Mouse (Mus musculus): ENCODE measurements around the gene A630089N07Rik. TPM values are rescaled to one million over a fixed set of nuclear protein-coding genes. Genes with fewer than 3 reads are reported as not detected.

The A630089N07Rik gene
- total and polyA plus RNA-seq, 3 experiments: 23.5 to 27.2 (median 26.0) TPM

DNA sequence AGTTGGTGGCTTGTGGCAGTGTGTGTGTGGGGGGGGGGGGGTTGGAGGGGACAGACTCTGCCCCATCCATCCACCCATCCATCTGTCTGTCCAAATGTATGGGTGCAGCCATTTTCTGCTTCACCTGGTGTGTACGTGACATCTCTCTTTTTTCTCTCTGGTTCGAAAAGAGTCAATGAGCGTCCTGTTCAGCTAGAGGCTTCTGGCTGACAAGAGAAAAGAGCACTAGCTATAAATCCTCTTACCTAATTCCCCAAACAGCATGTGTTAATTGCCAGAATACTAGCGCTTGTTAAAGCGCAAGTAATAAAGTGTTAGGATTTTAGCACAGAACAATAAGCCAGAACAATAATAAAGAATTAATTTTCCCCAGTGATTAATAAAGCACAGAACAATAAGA lies 97.7 kb downstream of the A630089N07Rik start:
- no peak overlapping the region for H3K4me3 ChIP-seq (replicated peaks in 1 of 3; ENCODE audit: low read depth in 2 of 3, low read length in 2 of 3, poor library complexity in 1 of 3)
- no peak overlapping the region for H3K4me2 ChIP-seq (ENCODE audit: insufficient read depth, low read depth, poor library complexity, severe bottlenecking)
- dilution Hi-C loops (cut with MboI; ENCODE audit: extremely low pct_ligation_motif_present, extremely low pct_unique_long_range_greater_than_20kb, low sequenced_read_pairs) (no loop called here), in situ Hi-C loops (cut with MboI; ENCODE audit: low pct_ligation_motif_present, low pct_unique_long_range_greater_than_20kb, low sequenced_read_pairs) (no loop called here)
- no peaks in the 10 kb centered on the region for H3K4me1 ChIP-seq (ENCODE audit: control insufficient read depth in 1 of 2, insufficient read depth in 2 of 2)
- TF ChIP-seq E2F4 (IDR thresholded peaks at IDR 0.05; ENCODE audit: insufficient replicate concordance, low read depth, low read length) (no peak), NRF1 (IDR thresholded peaks at IDR 0.05; ENCODE audit: low read depth, low read length) (no peak), USF1 (IDR thresholded peaks at IDR 0.05; ENCODE audit: low read depth, low read length) (no peak), SMC3 (IDR thresholded peaks at IDR 0.05; ENCODE audit: low read depth, low read length) (no peak), CTCF (conservative IDR thresholded peaks at IDR 0.05 in 1 of 2, IDR thresholded peaks at IDR 0.05 in 1 of 2; ENCODE audit: low read depth in 2 of 2, low read length in 2 of 2) (no peak), UBTF (IDR thresholded peaks at IDR 0.05; ENCODE audit: low read depth, low read length) (no peak), ZKSCAN1 (IDR thresholded peaks at IDR 0.05; ENCODE audit: borderline replicate concordance, low read depth, low read length) (no peak), EP300 (IDR thresholded peaks at IDR 0.05; ENCODE audit: low read length) (no peak), JUN (IDR thresholded peaks at IDR 0.05; ENCODE audit: insufficient read depth, low read depth, low read length) (no peak), MAZ (IDR thresholded peaks at IDR 0.05; ENCODE audit: low read depth, low read length) (no peak), CHD2 (IDR thresholded peaks at IDR 0.05; ENCODE audit: low read length) (no peak), TCF12 (IDR thresholded peaks at IDR 0.05; ENCODE audit: low read depth, low read length) (no peak), ZMIZ1 (IDR thresholded peaks at IDR 0.05; ENCODE audit: low read depth, low read length) (no peak), KAT2A (IDR thresholded peaks at IDR 0.05; ENCODE audit: insufficient replicate concordance, low read length) (no peak), PAX5 (IDR thresholded peaks at IDR 0.05; ENCODE audit: low read length) (no peak), TBP (conservative IDR thresholded peaks at IDR 0.05; ENCODE audit: low read depth, low read length) (no peak), SIN3A (IDR thresholded peaks at IDR 0.05; ENCODE audit: low read length) (no peak), USF2 (conservative IDR thresholded peaks at IDR 0.05; ENCODE audit: low read depth, low read length) (no peak), POLR2AphosphoS2 (IDR thresholded peaks at IDR 0.05; ENCODE audit: low read depth, low read length) (no peak)
- DNase-seq (ENCODE audit: extremely low read depth): no peak
- H3K27me3 ChIP-seq (replicated peaks): no peaks in the 10 kb centered on the region
- H3K79me2 ChIP-seq (replicated peaks; ENCODE audit: control insufficient read depth, extremely low read depth, insufficient read depth, poor library complexity, severe bottlenecking): no peaks in the 10 kb centered on the region
- H3K27ac ChIP-seq (ENCODE audit: insufficient read depth, low read depth): no peak overlapping the region
- no peak overlapping the region for H3K9ac ChIP-seq (ENCODE audit: insufficient read depth, low read depth)
- H3K36me3 ChIP-seq (replicated peaks in 1 of 2; ENCODE audit: control insufficient read depth in 1 of 2, insufficient read depth in 1 of 2, low read length in 1 of 2): no peaks in the 10 kb centered on the region
- no peaks in the 10 kb centered on the region for H3K9me3 ChIP-seq (replicated peaks; ENCODE audit: low read length)

DNA sequence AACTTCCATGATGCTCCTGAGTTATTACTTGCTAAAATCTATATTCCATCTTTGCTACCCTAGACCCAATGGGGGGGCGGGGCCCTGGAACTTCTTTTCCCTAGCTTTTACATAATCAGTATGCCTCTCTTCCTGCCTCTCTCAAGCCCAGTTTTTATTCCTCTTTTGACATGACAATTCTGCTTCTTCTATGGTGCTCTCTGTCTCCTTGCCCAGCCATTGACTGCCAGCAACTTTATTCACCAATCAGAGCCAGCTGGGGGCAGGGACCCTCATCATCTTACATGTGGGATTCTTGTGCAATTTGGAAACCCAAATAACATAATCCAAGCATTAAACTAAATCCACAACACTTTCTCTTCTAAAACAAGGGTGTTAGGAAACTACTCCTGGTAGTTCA lies 100.9 kb downstream of the A630089N07Rik start:
- in situ Hi-C loops (cut with MboI; ENCODE audit: low pct_ligation_motif_present, low pct_unique_long_range_greater_than_20kb, low sequenced_read_pairs) (no loop called here), dilution Hi-C loops (cut with MboI; ENCODE audit: extremely low pct_ligation_motif_present, extremely low pct_unique_long_range_greater_than_20kb, low sequenced_read_pairs) (no loop called here)
- Histone ChIP-seq H3K9ac (ENCODE audit: insufficient read depth, low read depth) (no peak overlapping the region), H3K4me2 (ENCODE audit: insufficient read depth, low read depth, poor library complexity, severe bottlenecking) (no peak overlapping the region), H3K36me3 (replicated peaks in 1 of 2; ENCODE audit: control insufficient read depth in 1 of 2, insufficient read depth in 1 of 2, low read length in 1 of 2) (no peaks in the 10 kb centered on the region), H3K4me3 (replicated peaks in 1 of 3; ENCODE audit: low read depth in 2 of 3, low read length in 2 of 3, poor library complexity in 1 of 3) (no peak overlapping the region), H3K27ac (ENCODE audit: insufficient read depth, low read depth) (no peak overlapping the region), H3K27me3 (replicated peaks) (no peaks in the 10 kb centered on the region), H3K4me1 (ENCODE audit: control insufficient read depth in 1 of 2, insufficient read depth in 2 of 2) (peaks cover 0 to 9% of the 10 kb centered on the region in 2 experiments; a peak in 2 of 4 replicates), H3K79me2 (replicated peaks; ENCODE audit: control insufficient read depth, extremely low read depth, insufficient read depth, poor library complexity, severe bottlenecking) (no peaks in the 10 kb centered on the region), H3K9me3 (replicated peaks; ENCODE audit: low read length) (no peaks in the 10 kb centered on the region)
- no peak for DNase-seq (ENCODE audit: extremely low read depth)
- TF ChIP-seq JUN (IDR thresholded peaks at IDR 0.05; ENCODE audit: insufficient read depth, low read depth, low read length): no peak
- no peak for TF ChIP-seq MEF2A (IDR thresholded peaks at IDR 0.05; ENCODE audit: borderline replicate concordance, low read depth, low read length)
- no peak for TF ChIP-seq USF2 (conservative IDR thresholded peaks at IDR 0.05; ENCODE audit: low read depth, low read length)
- TF ChIP-seq RAD21 (IDR thresholded peaks at IDR 0.05; ENCODE audit: low read depth, low read length): no peak
- TF ChIP-seq TCF12 (IDR thresholded peaks at IDR 0.05; ENCODE audit: low read depth, low read length): no peak
- no peak for TF ChIP-seq SIN3A (IDR thresholded peaks at IDR 0.05; ENCODE audit: low read length)
- TF ChIP-seq EP300 (IDR thresholded peaks at IDR 0.05; ENCODE audit: low read length): no peak
- no peak for TF ChIP-seq KAT2A (IDR thresholded peaks at IDR 0.05; ENCODE audit: insufficient replicate concordance, low read length)
- no peak for TF ChIP-seq ZNF384 (IDR thresholded peaks at IDR 0.05; ENCODE audit: low read depth, low read length)
- TF ChIP-seq SMC3 (IDR thresholded peaks at IDR 0.05; ENCODE audit: low read depth, low read length): no peak
- TF ChIP-seq ELF1 (IDR thresholded peaks at IDR 0.05; ENCODE audit: low read depth, low read length): no peak
- no peak for TF ChIP-seq MAX (IDR thresholded peaks at IDR 0.05; ENCODE audit: low read length)
- TF ChIP-seq NELFE (IDR thresholded peaks at IDR 0.05; ENCODE audit: low read depth, low read length): no peak
- no peak for TF ChIP-seq UBTF (IDR thresholded peaks at IDR 0.05; ENCODE audit: low read depth, low read length)
- no peak for TF ChIP-seq TBP (conservative IDR thresholded peaks at IDR 0.05; ENCODE audit: low read depth, low read length)

All from CH12.LX (cell line).